Mouse (Mus musculus) heart, postnatal 0 days (tissue): ENCODE measurements at regions not wholly inside any gene's neighbourhood (a gene's known extent, or its start where the extent isn't known, plus 50 kb on each side); places are given as distances from the start of the nearest gene placed in this dataset.

Source experiments
- CTCF ChIP-seq: IDR thresholded peaks from 2 replicates; pipeline ENCODE4 v1.5.1; 2016; ENCODE audit warnings: antibody characterized with exemption, control low read depth, low read depth
- EP300 ChIP-seq: IDR thresholded peaks from 2 replicates; pipeline ENCODE4 v1.6.1; 2016; ENCODE audit warnings: antibody characterized with exemption, low read depth

DNA sequence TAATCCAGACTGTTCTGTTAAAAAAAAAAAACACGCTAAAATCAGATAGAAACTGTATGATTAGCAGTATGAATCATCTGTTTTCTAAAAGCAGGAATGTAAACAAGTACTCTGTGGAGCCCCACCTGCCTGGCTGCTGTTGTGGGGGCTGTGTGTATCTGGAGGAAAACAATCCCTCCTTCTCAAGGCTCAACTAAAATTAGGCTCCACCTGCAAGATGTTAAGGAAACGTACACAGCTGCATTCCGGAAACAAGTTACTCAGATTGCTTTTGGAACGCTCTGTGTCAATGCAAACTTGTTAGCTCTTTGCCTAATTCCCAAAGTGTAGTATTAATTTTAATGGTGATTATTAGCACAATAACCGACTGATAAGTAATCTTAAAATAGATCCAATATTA, 96.3 kb upstream of the Adgrl2 start:
- TF ChIP-seq CTCF (no peak), EP300 (no peak)
